Mouse (Mus musculus): ENCODE results near the gene Rac2.

DNA sequence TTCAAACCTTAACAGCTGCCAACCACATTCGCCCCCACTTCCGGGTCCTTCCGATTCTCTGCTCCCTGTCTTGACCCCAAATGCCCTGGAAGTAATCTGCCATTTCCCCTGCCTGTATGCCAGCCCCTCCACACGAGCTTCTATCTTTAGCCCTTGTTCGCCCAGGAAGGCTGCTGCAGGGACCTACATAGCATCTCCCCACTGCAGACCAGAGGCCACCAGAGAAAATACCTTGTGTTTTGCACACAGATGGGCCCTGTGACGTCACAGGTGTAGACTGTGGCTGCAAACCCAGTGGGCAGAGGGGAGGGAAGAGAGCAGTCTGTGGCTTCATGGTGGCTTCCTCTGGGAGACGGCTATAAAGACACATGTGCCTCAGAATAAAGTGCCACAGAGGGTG, 54.4 kb downstream of the Rac2 start:
- no peak for TF ChIP-seq ZNF384 (IDR thresholded peaks at IDR 0.05; ENCODE audit: low read depth, low read length)
- no peak for TF ChIP-seq MAFK (IDR thresholded peaks at IDR 0.05; ENCODE audit: insufficient read depth, low read depth, low read length)
- TF ChIP-seq CHD2 (IDR thresholded peaks at IDR 0.05; ENCODE audit: low read depth, low read length): no peak
